Mouse (Mus musculus) adrenal gland, postnatal 25 days (tissue): ENCODE measurements around the gene Pacsin1. TPM values are rescaled to one million over a fixed set of nuclear protein-coding genes. Genes with fewer than 3 reads are reported as not detected.

Experiments
- DNase-seq: peaks from one replicate; pipeline ENCODE4 v3.0.0; 2021; ENCODE audit warnings: mixed read lengths
- total RNA-seq: library from RNA; stranded (reverse); gene quantifications from 2 replicates; pipeline ENCODE4 v1.2.3, GENCODE M21; 2021

The Pacsin1 gene
- total RNA-seq, 1 experiment from 2014 or later = 3.9 TPM

DNA sequence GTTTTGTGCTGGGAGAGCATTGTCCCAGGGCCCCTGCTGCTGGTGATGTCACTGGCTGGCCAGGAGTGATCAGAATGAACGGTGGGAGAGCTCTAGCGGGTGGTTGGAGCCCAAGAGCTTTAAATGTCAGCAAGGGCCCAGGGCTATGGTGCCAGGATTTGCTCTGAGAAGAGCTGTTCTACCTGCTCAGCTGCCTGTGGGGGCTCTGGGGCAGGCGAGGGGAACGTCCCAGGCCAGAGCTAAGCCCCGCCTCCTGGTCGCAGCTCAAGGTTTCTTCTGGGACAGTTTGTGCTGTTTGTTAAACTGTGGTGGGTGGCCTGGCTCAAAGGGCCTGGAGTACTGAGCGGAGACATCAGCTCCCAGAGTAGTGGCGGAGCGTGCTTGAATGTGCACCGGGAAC lies 70.1 kb downstream of the Pacsin1 start:
- no peak for DNase-seq

GRCm38 (mm10) chr17:27726527-27726926 lies 71.2 kb downstream of the Pacsin1 start:
- no peak for DNase-seq

DNA sequence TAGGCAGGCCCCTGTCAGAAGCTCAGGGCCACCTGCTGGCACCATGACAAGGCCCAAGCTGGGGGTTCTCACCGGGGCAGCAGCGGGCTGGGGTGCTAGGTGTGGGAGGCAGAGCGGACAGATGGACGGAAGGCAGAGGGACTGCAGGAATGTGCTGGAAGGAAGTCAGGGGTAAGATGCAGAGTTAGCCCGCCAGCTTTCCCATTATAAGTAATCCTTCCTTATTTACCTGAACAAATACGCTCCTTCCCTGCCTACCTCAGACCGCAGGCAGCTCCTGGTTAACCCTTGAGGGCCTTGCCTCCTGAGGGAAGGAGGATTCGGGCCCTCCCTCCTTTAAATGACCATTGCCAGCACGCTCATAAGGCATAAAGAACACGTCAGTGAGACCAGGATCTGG lies 73.5 kb downstream of the Pacsin1 start, which contains the start of gene Spdef:
Gene Spdef (minus strand): TSS at position 186 of the 400 bp plus-strand sequence.
- DNase-seq = no peak

- no peak for DNase-seq
Measured at GRCm38 (mm10) chr17:27732152-27732551, 76.8 kb downstream of the Pacsin1 start.

DNA sequence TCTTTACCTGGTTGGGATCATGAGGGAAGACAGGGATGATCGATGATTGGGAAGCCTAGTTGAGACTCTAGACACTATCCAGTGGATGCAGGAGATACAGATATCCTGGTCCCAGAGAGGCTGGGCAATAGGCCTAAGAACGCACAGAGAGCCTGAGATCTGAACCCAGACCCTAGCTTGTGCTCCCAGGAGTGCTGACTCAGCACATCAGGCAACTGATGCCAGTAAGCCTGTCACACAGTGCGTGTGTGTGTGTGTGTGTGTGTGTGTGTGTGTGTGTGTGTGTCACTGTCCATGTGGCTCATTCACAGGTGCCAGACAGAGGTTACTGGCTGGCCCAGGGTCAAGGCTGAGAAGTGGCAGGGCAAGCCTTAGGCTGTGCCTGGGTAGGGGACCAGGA lies 77.4 kb downstream of the Pacsin1 start:
- DNase-seq = no peak

GRCm38 (mm10) chr17:27734344-27735073 lies 79.2 kb downstream of the Pacsin1 start:
- DNase-seq = no peak

GRCm38 (mm10) chr17:27740961-27741360 lies 85.7 kb downstream of the Pacsin1 start:
- no peak for DNase-seq

DNA sequence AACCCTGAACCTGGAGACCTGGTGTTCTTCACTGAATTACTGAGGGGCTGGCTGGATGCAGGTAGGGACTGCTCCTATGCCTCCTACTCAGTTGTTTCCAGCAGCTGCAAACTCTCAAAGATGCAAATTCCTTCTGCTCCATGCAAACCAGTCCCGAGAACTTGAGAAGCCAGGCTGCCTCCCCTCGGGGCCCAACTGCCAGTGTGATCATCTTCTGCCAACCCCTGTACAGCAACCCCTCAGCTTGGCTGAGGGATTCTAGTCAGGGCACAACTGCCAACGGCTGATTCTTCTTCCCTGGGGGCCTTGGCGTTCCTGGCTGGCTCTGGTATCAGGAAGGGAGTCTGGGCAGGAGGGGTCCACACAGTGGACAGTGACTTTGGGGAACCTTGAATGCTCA lies 91.1 kb downstream of the Pacsin1 start:
- DNase-seq = no peak

- no peak for DNase-seq
Measured at GRCm38 (mm10) chr17:27748123-27748522, 92.8 kb downstream of the Pacsin1 start.

DNA sequence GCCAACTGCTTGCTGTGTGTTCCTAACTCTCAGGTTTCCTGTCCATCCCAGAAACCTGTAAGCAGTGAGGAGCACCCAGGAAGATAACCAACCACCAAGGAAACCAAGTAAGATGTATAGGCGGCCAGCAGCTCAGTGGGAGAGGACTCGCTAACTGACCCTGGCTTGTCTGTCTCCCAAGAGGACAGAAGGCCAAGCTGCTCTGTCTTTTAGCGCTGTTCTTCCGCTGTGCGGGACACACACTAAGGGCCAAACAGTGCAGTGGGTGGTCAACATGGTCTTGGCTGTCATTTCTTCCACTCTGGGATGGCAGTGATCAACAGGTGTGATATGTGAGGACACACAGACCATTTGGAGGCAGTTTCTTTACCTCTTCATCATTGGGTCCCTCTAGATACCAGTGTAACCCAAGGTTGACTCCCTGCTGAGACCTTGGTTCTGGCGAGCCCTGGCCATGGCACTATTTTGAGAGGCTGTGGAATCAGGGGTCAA lies 95.2 kb downstream of the Pacsin1 start:
- DNase-seq = no peak

- DNase-seq = no peak
Measured at GRCm38 (mm10) chr17:27751314-27752202, 96.2 kb downstream of the Pacsin1 start.

DNA sequence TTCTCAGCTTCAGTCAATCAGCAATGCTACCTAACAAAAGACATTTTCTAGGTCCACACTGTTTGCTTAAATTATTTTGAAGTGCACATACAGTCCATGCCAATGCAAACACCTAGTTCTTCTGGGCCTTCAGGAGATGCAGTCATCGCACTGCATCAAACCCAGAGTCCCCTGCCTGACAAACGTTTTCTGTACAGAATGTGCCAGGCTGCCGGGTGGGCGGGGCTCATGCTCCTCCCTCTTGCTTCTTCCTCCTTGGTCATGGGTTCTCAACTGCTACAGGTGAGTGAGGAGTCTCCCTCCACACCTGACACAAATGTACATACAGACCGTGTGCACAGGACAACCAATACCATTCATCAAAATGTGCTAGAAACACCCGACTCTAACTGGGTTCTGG lies 104.9 kb downstream of the Pacsin1 start:
- DNase-seq = no peak

Other genes with a start within 250 kb of the Pacsin1 start
- 3.1 and 4.8 TPM in 2 replicates for gene Grm4, start 134.1 kb upstream of the Pacsin1 start, total RNA-seq
- 14.3 and 15.5 TPM in 2 replicates for gene Hmga1, start 99.0 kb upstream of the Pacsin1 start, total RNA-seq
- gene AI413582, start 89.8 kb upstream of the Pacsin1 start, total RNA-seq = 12.7 and 27.6 TPM in 2 replicates
- 194 and 219 TPM in 2 replicates for gene Nudt3, start 32.0 kb upstream of the Pacsin1 start, total RNA-seq
- gene RPS10-NUDT3, start 20.3 kb upstream of the Pacsin1 start, total RNA-seq = not detected in 2 replicates
- gene Rps10, start 18.8 kb upstream of the Pacsin1 start, total RNA-seq = 894 and 1,002 TPM in 2 replicates
- not detected in 2 replicates for gene Spdef, start 73.4 kb downstream of the Pacsin1 start, total RNA-seq
- gene D17Wsu92e, start 165.1 kb downstream of the Pacsin1 start, total RNA-seq = 170 and 180 TPM in 2 replicates
- 86.4 and 87.9 TPM in 2 replicates for gene Snrpc, start 182.6 kb downstream of the Pacsin1 start, total RNA-seq
- gene Uhrf1bp1, start 200.9 kb downstream of the Pacsin1 start, total RNA-seq = 31.7 and 32.3 TPM in 2 replicates